Mouse (Mus musculus) heart, embryonic 13.5 days (tissue): Measurements from ENCODE around the gene Obscn. TPM values are rescaled to one million over a fixed set of nuclear protein-coding genes. Genes with fewer than 3 reads are reported as not detected.

Experiments used
- ATAC-seq: fragments of 200-750 bp; cut with Nextera tagmentation; 2 replicates; pipeline ENCODE4 v1.8.0; 2017; ENCODE audit warnings: moderate TSS enrichment; ENCODE audit not compliant: insufficient number of reproducible peaks, low FRiP score, low TSS enrichment; ENCODE audit errors: extremely low read depth
- H3K27ac ChIP-seq: fragments of 300-500 bp; sonication (generic); replicated peaks from 2 replicates; pipeline ENCODE4 v1.5.1; 2015; ENCODE audit warnings: moderate library complexity, mild to moderate bottlenecking, inconsistent platforms
- H3K27me3 ChIP-seq: fragments of 300-500 bp; sonication (generic); replicated peaks from 2 replicates; pipeline ENCODE4 v1.6.1; 2015; ENCODE audit warnings: mild to moderate bottlenecking, inconsistent platforms
- H3K36me3 ChIP-seq: fragments of 300-500 bp; sonication (generic); 2 replicates; pipeline ENCODE4 v1.6.1; 2015; ENCODE audit warnings: mild to moderate bottlenecking, inconsistent platforms
- H3K4me1 ChIP-seq: fragments of 300-500 bp; sonication (generic); 2 replicates; pipeline ENCODE4 v1.6.1; 2015; ENCODE audit warnings: inconsistent platforms
- H3K4me2 ChIP-seq: fragments of 300-500 bp; sonication (generic); 2 replicates; pipeline ENCODE4 v1.6.1; 2015; ENCODE audit warnings: inconsistent platforms, mild to moderate bottlenecking, moderate library complexity
- H3K4me3 ChIP-seq: fragments of 300-500 bp; sonication (generic); 2 replicates; pipeline ENCODE4 v1.5.1; 2015; ENCODE audit warnings: moderate library complexity, mild to moderate bottlenecking, inconsistent platforms
- H3K9ac ChIP-seq: fragments of 300-500 bp; sonication (generic); 2 replicates; pipeline ENCODE4 v1.6.1; 2015; ENCODE audit warnings: inconsistent platforms, mild to moderate bottlenecking, moderate library complexity
- H3K9me3 ChIP-seq: fragments of 300-500 bp; sonication (generic); 2 replicates; pipeline ENCODE4 v1.6.1; 2016; ENCODE audit warnings: inconsistent platforms
- WGBS: fragments of 180-500 bp; shearing (Covaris S2); methylation state at CpG from one replicate; pipeline ENCODE4 v1.1.7; 2015; ENCODE audit warnings: mixed read lengths; 5-methylcytosine and 5-hydroxymethylcytosine counted together
- microRNA-seq: library from miRNA; unstranded; fragments of <30 nt; microRNA quantifications from one replicate; pipeline ENCODE4, GENCODE M21; 2016
- polyA plus RNA-seq: library from polyadenylated mRNA; unstranded; fragments of >200 nt; fragmentation: Nextera tagmentation; extraction: Ambion mirVana; gene quantifications from 2 replicates; pipeline ENCODE4 v1.2.1, GENCODE M21; 2015

Gene Obscn
- polyA plus RNA-seq, 1 experiment from 2014 or later, result 38.9 TPM

- Histone ChIP-seq H3K9me3 (no peaks in the 10 kb centered on the region), H3K27ac (peak overlapping the region; percentile 80), H3K27me3 (peaks cover 65% of the 10 kb centered on the region), H3K4me3 (peak overlapping the region; percentile 52), H3K36me3 (no peaks in the 10 kb centered on the region), H3K4me2 (peak overlapping the region; percentile 73), H3K9ac (peak overlapping the region; percentile 77), H3K4me1 (peaks cover 29% of the 10 kb centered on the region)
- ATAC-seq, result no peak
- WGBS, result 16% methylated on average over 20 of the region's 20 CpGs
Measured at GRCm38 (mm10) chr11:58949480-58950431, 186.4 kb downstream of the Obscn start.

- peaks cover 74% of the 10 kb centered on the region for H3K27me3 ChIP-seq
- peak within 1 kb of the TSS; percentile 77 for H3K9ac ChIP-seq
- H3K27ac ChIP-seq, result peak within 1 kb of the TSS; percentile 80
- H3K4me2 ChIP-seq, result peak within 1 kb of the TSS; percentile 73
- H3K4me3 ChIP-seq, result peak within 1 kb of the TSS; percentile 52
- H3K4me1 ChIP-seq, result peaks cover 29% of the 10 kb centered on the region
- H3K36me3 ChIP-seq, result no peaks in the 10 kb centered on the region
- ATAC-seq, result peak; percentile 60; the same call in 1 of the 2 replicates
- WGBS, result 1% methylated on average over 48 of the region's 48 CpGs
- no peaks in the 10 kb centered on the region for H3K9me3 ChIP-seq
Measured at GRCm38 (mm10) chr11:58948542-58949479, 187.4 kb downstream of the Obscn start, which contains the start of gene Hist3h2ba. TSS of gene Hist3h2ba (plus strand) at chr11:58948920.

- H3K4me2 ChIP-seq, result peak overlapping the region; percentile 73
- H3K36me3 ChIP-seq, result no peaks in the 10 kb centered on the region
- H3K9ac ChIP-seq, result peak overlapping the region; percentile 71
- WGBS, result 18% methylated on average over 23 of the region's 23 CpGs
- H3K27ac ChIP-seq, result peak overlapping the region; percentile 73
- H3K27me3 ChIP-seq, result peaks cover 82% of the 10 kb centered on the region
- H3K4me3 ChIP-seq, result peak overlapping the region; percentile 52
- no peaks in the 10 kb centered on the region for H3K9me3 ChIP-seq
- H3K4me1 ChIP-seq, result peaks cover 20% of the 10 kb centered on the region
- ATAC-seq, result no peak
Measured at GRCm38 (mm10) chr11:58947798-58948528, 188.2 kb downstream of the Obscn start.

GRCm38 (mm10) chr11:58947306-58947705 lies 188.9 kb downstream of the Obscn start:
- H3K27ac ChIP-seq, result no peak overlapping the region
- H3K27me3 ChIP-seq, result peaks cover 82% of the 10 kb centered on the region
- H3K9me3 ChIP-seq, result no peaks in the 10 kb centered on the region
- H3K4me1 ChIP-seq, result peaks cover 17% of the 10 kb centered on the region
- ATAC-seq, result no peak
- 74% methylated on average over 3 of the region's 3 CpGs for WGBS
- no peaks in the 10 kb centered on the region for H3K36me3 ChIP-seq
- no peak overlapping the region for H3K9ac ChIP-seq
- H3K4me2 ChIP-seq, result peak overlapping the region; percentile 73; the same call in 1 of the 2 replicates
- no peak overlapping the region for H3K4me3 ChIP-seq

Small RNA genes within 50 kb of the gene (microRNA-seq; reads per million reads assigned to microRNA genes)
- gene Gm44313, result not detected

Other genes with a start within 250 kb of the Obscn start
- gene Zfp39, start 232.2 kb downstream of the Obscn start, polyA plus RNA-seq, result 3.3 and 3.5 TPM in 2 replicates
- gene Btnl10, start 218.5 kb downstream of the Obscn start, polyA plus RNA-seq, result 0.16 and 0.41 TPM in 2 replicates
- gene Rnf187, start 197.5 kb downstream of the Obscn start, polyA plus RNA-seq, result 151 and 166 TPM in 2 replicates
- 14.4 and 14.9 TPM in 2 replicates for gene Hist3h2ba, start 187.5 kb downstream of the Obscn start, polyA plus RNA-seq
- gene Hist3h2a, start 181.7 kb downstream of the Obscn start, polyA plus RNA-seq, result 26.4 and 28.5 TPM in 2 replicates
- gene Trim17, start 181.7 kb downstream of the Obscn start, polyA plus RNA-seq, result 0.43 and 0.76 TPM in 2 replicates
- 25.6 and 28.2 TPM in 2 replicates for gene Trim11, start 158.3 kb downstream of the Obscn start, polyA plus RNA-seq
- gene Iba57, start 27.3 kb upstream of the Obscn start, polyA plus RNA-seq, result 8.1 and 8.7 TPM in 2 replicates
- gene Gjc2, start 46.8 kb upstream of the Obscn start, polyA plus RNA-seq, result 0.06 and 0.28 TPM in 2 replicates
- gene Guk1, start 55.8 kb upstream of the Obscn start, polyA plus RNA-seq, result 114 and 123 TPM in 2 replicates
- gene Mrpl55, start 66.1 kb upstream of the Obscn start, polyA plus RNA-seq, result 105 and 117 TPM in 2 replicates
- 22.6 and 23.1 TPM in 2 replicates for gene 2310033P09Rik, start 71.9 kb upstream of the Obscn start, polyA plus RNA-seq
- gene Arf1, start 91.9 kb upstream of the Obscn start, polyA plus RNA-seq, result 582 and 610 TPM in 2 replicates
- gene Wnt3a, start 154.3 kb upstream of the Obscn start, polyA plus RNA-seq, result not detected in 2 replicates
- gene Wnt9a, start 170.5 kb upstream of the Obscn start, polyA plus RNA-seq, result 2.8 and 2.9 TPM in 2 replicates
- gene Prss38, start 239.3 kb upstream of the Obscn start, polyA plus RNA-seq, result not detected in 2 replicates